Mouse (Mus musculus) liver, embryonic 12.5 days (tissue): ENCODE results near the gene Desi1. TPM values are rescaled to one million over a fixed set of nuclear protein-coding genes. Genes with fewer than 3 reads are reported as not detected.
A peak's percentile ranks its signal among the peaks of the same experiment; 100 is the strongest.

Source experiments
- ATAC-seq: fragments of 200-750 bp; cut with Nextera tagmentation; 2 replicates; pipeline ENCODE4 v1.8.0; 2017; ENCODE audit warnings: moderate number of reproducible peaks, mild to moderate bottlenecking, moderate library complexity
- H3K27ac ChIP-seq: fragments of 300-500 bp; sonication (generic); 2 replicates; pipeline ENCODE4 v1.5.1; 2016; ENCODE audit warnings: mild to moderate bottlenecking
- H3K27me3 ChIP-seq: fragments of 300-500 bp; sonication (generic); replicated peaks from 2 replicates; pipeline ENCODE4 v1.6.1; 2016; ENCODE audit warnings: mild to moderate bottlenecking, moderate library complexity
- H3K36me3 ChIP-seq: fragments of 300-500 bp; sonication (generic); 2 replicates; pipeline ENCODE4 v1.6.1; 2016; ENCODE audit warnings: mild to moderate bottlenecking, moderate library complexity
- H3K4me1 ChIP-seq: fragments of 300-500 bp; sonication (generic); 2 replicates; pipeline ENCODE4 v1.6.1; 2016
- H3K4me2 ChIP-seq: fragments of 300-500 bp; sonication (generic); 2 replicates; pipeline ENCODE4 v1.6.1; 2016; ENCODE audit warnings: mild to moderate bottlenecking, moderate library complexity
- H3K4me3 ChIP-seq: fragments of 300-500 bp; sonication (generic); 2 replicates; pipeline ENCODE4 v1.5.1; 2016; ENCODE audit warnings: mild to moderate bottlenecking, moderate library complexity
- H3K9ac ChIP-seq: fragments of 300-500 bp; sonication (generic); 2 replicates; pipeline ENCODE4 v1.6.1; 2016; ENCODE audit warnings: mild to moderate bottlenecking, moderate library complexity
- H3K9me3 ChIP-seq: fragments of 300-500 bp; sonication (generic); replicated peaks from 2 replicates; pipeline ENCODE4 v1.6.1; 2016; ENCODE audit warnings: mild to moderate bottlenecking, moderate library complexity
- WGBS: fragments of 180-500 bp; shearing (Covaris S2); methylation state at CpG from one replicate; pipeline ENCODE4 v1.1.7; 2016; ENCODE audit not compliant: insufficient replicate concordance; 5-methylcytosine and 5-hydroxymethylcytosine counted together
- polyA plus RNA-seq: library from polyadenylated mRNA; unstranded; fragments of >200 nt; fragmentation: Nextera tagmentation; extraction: Ambion mirVana; gene quantifications from 2 replicates; pipeline ENCODE4 v1.2.1, GENCODE M21; 2016

The Desi1 gene
- polyA plus RNA-seq, 1 experiment from 2014 or later = 21.8 TPM

- peaks cover 28% of the 10 kb centered on the region for H3K27me3 ChIP-seq
- peaks cover 36% of the 10 kb centered on the region for H3K4me1 ChIP-seq
- H3K9me3 ChIP-seq = no peaks in the 10 kb centered on the region
- H3K4me2 ChIP-seq = peak overlapping the region; percentile 86
- ATAC-seq = peak; percentile 54
- H3K27ac ChIP-seq = peak overlapping the region; percentile 90
- H3K4me3 ChIP-seq = peak overlapping the region; percentile 98
- WGBS = 1% methylated on average over 26 of the region's 26 CpGs
- H3K36me3 ChIP-seq = peaks cover 24% of the 10 kb centered on the region
- peak overlapping the region; percentile 96 for H3K9ac ChIP-seq
Measured at GRCm38 (mm10) chr15:82046246-82046891, 12.7 kb upstream of the Desi1 start.

GRCm38 (mm10) chr15:82044166-82044784 lies 10.6 kb upstream of the Desi1 start:
- Histone ChIP-seq H3K4me2 (peak overlapping the region; percentile 24), H3K27ac (no peak overlapping the region), H3K9me3 (no peaks in the 10 kb centered on the region), H3K4me3 (no peak overlapping the region), H3K4me1 (peaks cover 36% of the 10 kb centered on the region), H3K9ac (0 out of 2 replicates have a peak overlapping the region, but pooled peaks have one; percentile 6), H3K36me3 (peaks cover 43% of the 10 kb centered on the region), H3K27me3 (peaks cover 10% of the 10 kb centered on the region)
- WGBS = 96% methylated on average over 7 of the region's 7 CpGs
- no peak for ATAC-seq

GRCm38 (mm10) chr15:82040650-82041049 lies 7.0 kb upstream of the Desi1 start:
- H3K27ac ChIP-seq = 0 out of 2 replicates have a peak overlapping the region, but pooled peaks have one; percentile 14
- ATAC-seq = peak; percentile 63

GRCm38 (mm10) chr15:82035904-82036689 lies 2.4 kb upstream of the Desi1 start:
- H3K9me3 ChIP-seq = no peaks in the 10 kb centered on the region
- no peak overlapping the region for H3K4me3 ChIP-seq
- H3K36me3 ChIP-seq = peaks cover 97% of the 10 kb centered on the region
- 71% methylated on average over 12 of the region's 12 CpGs for whole genome bisulfite sequencing
- no peak for ATAC-seq
- H3K4me1 ChIP-seq = no peaks in the 10 kb centered on the region
- no peaks in the 10 kb centered on the region for H3K27me3 ChIP-seq
- H3K9ac ChIP-seq = no peak overlapping the region
- no peak overlapping the region for H3K4me2 ChIP-seq
- H3K27ac ChIP-seq = no peak overlapping the region

More at GRCm38 (mm10) chr15:82040650-82041049, 7.0 kb upstream of the Desi1 start:
- Histone ChIP-seq H3K36me3 (peaks cover 78% of the 10 kb centered on the region), H3K27me3 (no peaks in the 10 kb centered on the region), H3K9me3 (no peaks in the 10 kb centered on the region), H3K4me1 (peaks cover 18% of the 10 kb centered on the region), H3K9ac (no peak overlapping the region), H3K4me2 (no peak overlapping the region), H3K4me3 (no peak overlapping the region)
- 95% methylated on average over 1 of the region's 1 CpGs for WGBS

GRCm38 (mm10) chr15:82032386-82032785 lies 1.3 kb downstream of the Desi1 start:
- no peaks in the 10 kb centered on the region for H3K27me3 ChIP-seq
- H3K27ac ChIP-seq = no peak overlapping the region
- no peaks in the 10 kb centered on the region for H3K9me3 ChIP-seq
- no peak overlapping the region for H3K4me3 ChIP-seq
- no peak for ATAC-seq
- H3K4me1 ChIP-seq = peaks cover 6% of the 10 kb centered on the region; the same call in 1 of the 2 replicates
- no peak overlapping the region for H3K4me2 ChIP-seq
- H3K9ac ChIP-seq = no peak overlapping the region
- peaks cover 97% of the 10 kb centered on the region for H3K36me3 ChIP-seq
- 77% methylated on average over 7 of the region's 7 CpGs for WGBS

GRCm38 (mm10) chr15:82027726-82028125 lies 5.9 kb downstream of the Desi1 start:
- Histone ChIP-seq H3K9ac (no peak overlapping the region), H3K27ac (no peak overlapping the region), H3K4me1 (peaks cover 6% of the 10 kb centered on the region; the same call in 1 of the 2 replicates), H3K4me3 (no peak overlapping the region), H3K36me3 (peaks cover 100% of the 10 kb centered on the region), H3K9me3 (no peaks in the 10 kb centered on the region), H3K4me2 (no peak overlapping the region), H3K27me3 (no peaks in the 10 kb centered on the region)
- ATAC-seq = no peak
- 81% methylated on average over 7 of the region's 7 CpGs for WGBS

- 88% methylated on average over 7 of the region's 7 CpGs for WGBS
- Histone ChIP-seq H3K4me2 (no peak overlapping the region), H3K27ac (no peak overlapping the region), H3K9me3 (no peaks in the 10 kb centered on the region), H3K9ac (no peak overlapping the region), H3K36me3 (peaks cover 100% of the 10 kb centered on the region), H3K4me1 (peaks cover 6% of the 10 kb centered on the region; the same call in 1 of the 2 replicates), H3K4me3 (no peak overlapping the region), H3K27me3 (no peaks in the 10 kb centered on the region)
- no peak for ATAC-seq
Measured at GRCm38 (mm10) chr15:82027276-82027675, 6.4 kb downstream of the Desi1 start.

GRCm38 (mm10) chr15:82023965-82024635 lies 9.6 kb downstream of the Desi1 start:
- WGBS = 79% methylated on average over 6 of the region's 6 CpGs

GRCm38 (mm10) chr15:82022535-82023088 lies 11.1 kb downstream of the Desi1 start:
- no peak overlapping the region for H3K4me2 ChIP-seq
- H3K4me1 ChIP-seq = peaks cover 14% of the 10 kb centered on the region
- no peak for ATAC-seq
- H3K36me3 ChIP-seq = peaks cover 89% of the 10 kb centered on the region
- H3K9ac ChIP-seq = no peak overlapping the region
- H3K4me3 ChIP-seq = no peak overlapping the region
- no peaks in the 10 kb centered on the region for H3K9me3 ChIP-seq
- no peak overlapping the region for H3K27ac ChIP-seq
- H3K27me3 ChIP-seq = no peaks in the 10 kb centered on the region
- WGBS = 82% methylated on average over 13 of the region's 13 CpGs

More at GRCm38 (mm10) chr15:82023965-82024635, 9.6 kb downstream of the Desi1 start:
- Histone ChIP-seq H3K27me3 (no peaks in the 10 kb centered on the region), H3K27ac (no peak overlapping the region), H3K4me1 (peaks cover 3% of the 10 kb centered on the region), H3K4me3 (no peak overlapping the region), H3K36me3 (peaks cover 97% of the 10 kb centered on the region), H3K9ac (no peak overlapping the region), H3K9me3 (no peaks in the 10 kb centered on the region), H3K4me2 (no peak overlapping the region)
- ATAC-seq = no peak

- Histone ChIP-seq H3K4me1 (peaks cover 35% of the 10 kb centered on the region), H3K27me3 (no peaks in the 10 kb centered on the region), H3K4me2 (no peak overlapping the region), H3K9me3 (no peaks in the 10 kb centered on the region), H3K36me3 (peaks cover 56% of the 10 kb centered on the region), H3K4me3 (no peak overlapping the region), H3K27ac (no peak overlapping the region; the same call in 1 of the 2 replicates), H3K9ac (no peak overlapping the region)
- WGBS = 73% methylated on average over 3 of the region's 3 CpGs
- no peak for ATAC-seq
Measured at GRCm38 (mm10) chr15:82019288-82019687, 14.4 kb downstream of the Desi1 start.

GRCm38 (mm10) chr15:82017461-82017860 lies 16.2 kb downstream of the Desi1 start:
- H3K27ac ChIP-seq = no peak overlapping the region
- peaks cover 40% of the 10 kb centered on the region for H3K36me3 ChIP-seq
- peaks cover 52% of the 10 kb centered on the region for H3K4me1 ChIP-seq
- H3K27me3 ChIP-seq = no peaks in the 10 kb centered on the region
- 50% methylated on average over 4 of the region's 4 CpGs for WGBS
- H3K9ac ChIP-seq = peak overlapping the region; percentile 57
- peak overlapping the region; percentile 93 for H3K4me2 ChIP-seq
- H3K4me3 ChIP-seq = peak overlapping the region; percentile 89
- ATAC-seq = no peak
- no peaks in the 10 kb centered on the region for H3K9me3 ChIP-seq
